Mouse (Mus musculus): ENCODE measurements at regions not wholly inside any gene's neighbourhood (a gene's known extent, or its start where the extent isn't known, plus 50 kb on each side); places are given as distances from the start of the nearest gene placed in this dataset.

DNA sequence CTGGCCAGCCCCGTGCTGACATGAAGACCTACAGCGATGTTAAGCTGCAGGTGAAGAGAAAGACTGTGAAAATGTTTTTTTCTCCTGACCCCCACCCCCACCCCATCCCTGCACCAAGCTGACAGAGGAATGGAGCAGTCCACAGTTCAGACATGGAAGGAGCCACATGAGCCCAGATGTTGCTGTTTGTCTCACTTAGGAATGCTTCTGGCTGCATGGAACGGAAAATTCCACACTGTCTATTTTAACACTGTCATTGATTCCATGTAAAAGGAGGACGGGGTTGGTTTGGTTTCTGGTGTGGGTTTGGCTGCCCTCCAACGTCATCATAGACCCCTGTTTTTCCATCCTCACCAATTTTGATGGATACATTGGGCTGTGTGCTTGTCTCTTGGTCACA lies 179.3 kb downstream of the Gpat3 start:
- no peaks in the 10 kb centered on the region for H3K9me3 ChIP-seq (ENCODE audit: control insufficient read depth, low read length)
- H3K27ac ChIP-seq = no peak overlapping the region
- peaks cover 34% of the 10 kb centered on the region for H3K27me3 ChIP-seq (ENCODE audit: control insufficient read depth, insufficient read depth, low read length)
- H3K4me2 ChIP-seq (replicated peaks) = no peak overlapping the region
- DNase-seq (ENCODE audit: low spot score) (no peak), ATAC-seq (ENCODE audit: low FRiP score) (no peak)
- H3K36me3 ChIP-seq (replicated peaks; ENCODE audit: control insufficient read depth, insufficient read depth) = no peaks in the 10 kb centered on the region
- H3K4me1 ChIP-seq (replicated peaks; ENCODE audit: control insufficient read depth, insufficient read depth, low read length) = no peaks in the 10 kb centered on the region
- H3K4me3 ChIP-seq (replicated peaks; ENCODE audit: low read length) = no peak overlapping the region
- H3K9ac ChIP-seq = no peak overlapping the region
- 80% methylated on average over 5 of the region's 5 CpGs for WGBS

DNA sequence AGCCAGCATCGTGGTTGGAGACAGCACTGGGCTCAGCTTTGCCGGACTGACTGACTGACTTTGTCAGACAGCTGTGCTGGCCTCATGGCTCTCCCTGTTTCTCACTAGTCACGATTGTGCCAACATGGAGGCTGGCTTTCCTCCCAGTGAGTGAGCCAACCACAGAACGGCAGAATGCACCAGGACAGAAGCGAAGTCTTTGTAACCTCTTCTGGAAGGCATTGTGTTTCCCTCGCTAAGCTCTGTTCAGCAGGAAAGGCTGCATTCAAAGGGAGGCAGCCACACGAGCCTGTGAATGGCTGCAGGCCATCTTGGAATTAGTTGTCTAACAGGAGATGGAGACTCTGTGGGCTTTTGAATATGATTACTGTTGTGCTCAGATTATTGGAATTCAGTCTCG lies 178.3 kb downstream of the Gpat3 start:
- no peaks in the 10 kb centered on the region for H3K9me3 ChIP-seq (ENCODE audit: control insufficient read depth, low read length)
- H3K4me2 ChIP-seq (replicated peaks) = no peak overlapping the region
- DNase-seq (ENCODE audit: low spot score) = peak; percentile 38
- no peaks in the 10 kb centered on the region for H3K36me3 ChIP-seq (replicated peaks; ENCODE audit: control insufficient read depth, insufficient read depth)
- H3K27me3 ChIP-seq (ENCODE audit: control insufficient read depth, insufficient read depth, low read length) = peaks cover 39% of the 10 kb centered on the region
- no peak overlapping the region for H3K27ac ChIP-seq
- 46% methylated on average over 8 of the region's 8 CpGs for WGBS
- H3K9ac ChIP-seq = no peak overlapping the region
- no peak overlapping the region for H3K4me3 ChIP-seq (replicated peaks; ENCODE audit: low read length)
- no peaks in the 10 kb centered on the region for H3K4me1 ChIP-seq (replicated peaks; ENCODE audit: control insufficient read depth, insufficient read depth, low read length)
- peak; percentile 46; the same call in 1 of the 2 replicates for ATAC-seq (ENCODE audit: low FRiP score)

DNA sequence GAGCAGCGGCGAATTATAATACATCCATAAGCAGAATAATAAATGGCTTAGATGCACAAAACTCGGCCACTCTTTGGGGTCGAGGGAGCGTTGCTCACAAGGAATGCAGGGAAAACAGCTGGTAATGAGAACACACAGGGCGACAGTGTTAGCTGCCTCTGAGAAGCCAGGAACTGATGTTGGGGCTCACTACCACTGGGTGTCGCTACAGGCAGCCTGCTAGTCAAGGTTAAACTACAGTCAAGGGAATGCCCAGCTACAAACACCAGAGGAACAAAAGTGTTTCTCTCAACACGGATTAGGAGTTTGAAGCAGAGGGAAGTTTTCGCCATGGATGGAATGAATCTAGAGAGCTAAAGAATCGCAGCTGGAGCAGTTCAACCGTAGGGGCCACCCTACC lies 175.3 kb downstream of the Gpat3 start:
- Histone ChIP-seq H3K27me3 (ENCODE audit: control insufficient read depth, insufficient read depth, low read length) (peaks cover 39% of the 10 kb centered on the region), H3K27ac (no peak overlapping the region), H3K36me3 (replicated peaks; ENCODE audit: control insufficient read depth, insufficient read depth) (no peaks in the 10 kb centered on the region), H3K4me3 (replicated peaks; ENCODE audit: low read length) (no peak overlapping the region), H3K4me1 (replicated peaks; ENCODE audit: control insufficient read depth, insufficient read depth, low read length) (no peaks in the 10 kb centered on the region), H3K4me2 (replicated peaks) (no peak overlapping the region), H3K9ac (no peak overlapping the region), H3K9me3 (ENCODE audit: control insufficient read depth, low read length) (no peaks in the 10 kb centered on the region)
- peak; percentile 91 for DNase-seq (ENCODE audit: low spot score)
- ATAC-seq (ENCODE audit: low FRiP score) = peak; percentile 64; the same call in 1 of the 2 replicates
- WGBS = 8% methylated on average over 11 of the region's 11 CpGs

DNA sequence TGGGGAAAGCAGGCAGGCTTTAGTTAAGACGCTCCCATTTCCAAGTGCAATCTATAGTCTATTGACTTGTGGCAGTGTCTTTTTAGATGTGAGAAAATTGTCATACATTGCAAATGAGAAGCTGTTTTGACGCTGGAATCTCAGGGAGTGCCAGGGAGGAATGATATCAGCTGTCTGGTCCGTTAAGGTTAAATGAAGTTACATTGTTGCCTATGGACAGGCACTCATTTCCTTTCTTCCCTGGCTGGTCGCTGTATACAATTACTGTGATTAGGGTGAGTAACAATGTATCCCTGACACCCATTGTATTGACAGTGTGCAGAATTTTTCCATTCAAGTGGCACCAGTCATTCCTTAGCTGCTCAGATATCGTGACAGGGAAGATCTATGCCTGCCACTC lies 168.3 kb downstream of the Gpat3 start:
- WGBS = 60% methylated on average over 5 of the region's 5 CpGs
- no peak overlapping the region for H3K9ac ChIP-seq
- no peak overlapping the region for H3K4me2 ChIP-seq (replicated peaks)
- no peaks in the 10 kb centered on the region for H3K9me3 ChIP-seq (ENCODE audit: control insufficient read depth, low read length)
- no peaks in the 10 kb centered on the region for H3K4me1 ChIP-seq (replicated peaks; ENCODE audit: control insufficient read depth, insufficient read depth, low read length)
- H3K36me3 ChIP-seq (replicated peaks; ENCODE audit: control insufficient read depth, insufficient read depth) = no peaks in the 10 kb centered on the region
- H3K27ac ChIP-seq = no peak overlapping the region
- H3K4me3 ChIP-seq (replicated peaks; ENCODE audit: low read length) = no peak overlapping the region
- ATAC-seq (ENCODE audit: low FRiP score) = no peak
- peaks cover under 1% of the 10 kb centered on the region; the same call in 1 of the 2 replicates for H3K27me3 ChIP-seq (ENCODE audit: control insufficient read depth, insufficient read depth, low read length)
- DNase-seq (ENCODE audit: low spot score) = no peak

DNA sequence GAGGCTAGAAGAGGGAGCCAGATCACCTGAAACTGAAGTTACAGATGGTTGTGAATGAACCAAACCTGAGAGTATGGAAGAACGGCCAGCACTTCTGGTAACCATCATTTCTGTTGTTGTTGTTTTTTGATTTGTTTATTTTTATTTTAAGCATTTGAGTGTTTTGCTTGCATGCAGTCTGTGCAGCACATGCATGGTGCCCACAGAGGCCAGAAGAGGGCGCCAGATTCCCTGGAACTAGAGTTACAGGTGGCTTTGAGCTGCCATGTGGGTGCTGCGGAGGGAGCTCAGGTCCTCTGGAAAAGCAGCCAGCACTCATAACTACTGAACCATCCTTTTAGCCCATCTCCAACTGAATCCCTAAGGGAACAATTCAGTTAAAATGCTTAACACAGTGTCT lies 159.7 kb downstream of the Gpat3 start:
- Histone ChIP-seq H3K9me3 (ENCODE audit: control insufficient read depth, low read length) (no peaks in the 10 kb centered on the region), H3K27me3 (ENCODE audit: control insufficient read depth, insufficient read depth, low read length) (no peaks in the 10 kb centered on the region), H3K9ac (no peak overlapping the region), H3K4me2 (replicated peaks) (no peak overlapping the region), H3K4me1 (replicated peaks; ENCODE audit: control insufficient read depth, insufficient read depth, low read length) (no peaks in the 10 kb centered on the region), H3K36me3 (replicated peaks; ENCODE audit: control insufficient read depth, insufficient read depth) (no peaks in the 10 kb centered on the region), H3K27ac (no peak overlapping the region), H3K4me3 (replicated peaks; ENCODE audit: low read length) (no peak overlapping the region)
- WGBS = 83% methylated on average over 3 of the region's 3 CpGs
- DNase-seq (ENCODE audit: low spot score) (no peak), ATAC-seq (ENCODE audit: low FRiP score) (no peak)

DNA sequence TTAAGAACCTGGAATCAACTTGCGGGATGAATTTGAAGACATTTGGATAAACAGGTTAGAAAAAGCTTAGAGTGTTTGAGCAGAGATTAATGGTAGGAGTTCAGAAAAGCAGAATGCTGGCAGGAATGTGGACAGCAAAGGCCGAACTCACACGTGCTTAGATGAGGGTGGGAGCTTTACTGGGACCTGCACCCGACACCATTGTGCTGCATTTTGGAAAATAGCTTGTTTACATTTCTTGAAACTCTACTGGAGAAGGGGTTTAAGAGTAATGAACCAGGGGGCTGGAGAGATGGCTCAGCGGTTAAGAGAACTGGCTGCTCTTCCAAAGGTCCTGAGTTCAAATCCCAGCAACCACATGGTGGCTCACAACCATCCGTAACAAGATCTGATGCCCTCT lies 154.9 kb downstream of the Gpat3 start:
- Histone ChIP-seq H3K4me2 (replicated peaks) (no peak overlapping the region), H3K4me3 (replicated peaks; ENCODE audit: low read length) (no peak overlapping the region), H3K36me3 (replicated peaks; ENCODE audit: control insufficient read depth, insufficient read depth) (no peaks in the 10 kb centered on the region), H3K27me3 (ENCODE audit: control insufficient read depth, insufficient read depth, low read length) (no peaks in the 10 kb centered on the region), H3K27ac (no peak overlapping the region), H3K9ac (no peak overlapping the region), H3K4me1 (replicated peaks; ENCODE audit: control insufficient read depth, insufficient read depth, low read length) (no peaks in the 10 kb centered on the region), H3K9me3 (ENCODE audit: control insufficient read depth, low read length) (no peaks in the 10 kb centered on the region)
- 91% methylated on average over 6 of the region's 6 CpGs for WGBS
- DNase-seq (ENCODE audit: low spot score) = no peak
- no peak for ATAC-seq (ENCODE audit: low FRiP score)

DNA sequence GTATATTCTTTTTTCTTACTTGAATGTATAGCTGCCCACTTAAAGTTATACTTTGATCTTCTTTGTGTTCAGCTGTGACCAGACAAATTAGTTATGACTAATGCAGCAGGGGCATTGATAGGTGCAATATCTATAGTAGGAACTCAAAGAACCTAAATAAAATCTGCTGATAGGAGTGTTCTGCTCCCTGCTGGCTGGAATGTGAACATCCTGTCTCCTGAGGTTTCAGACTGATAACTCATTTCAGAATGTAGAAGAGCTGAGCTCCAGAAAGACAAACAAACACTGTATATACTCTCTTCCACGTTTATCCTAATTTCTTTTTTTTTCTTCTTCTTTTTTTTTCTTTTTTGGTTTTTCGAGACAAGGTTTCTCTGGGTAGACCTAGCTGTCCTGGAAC lies 146.9 kb downstream of the Gpat3 start:
- no peak for DNase-seq (ENCODE audit: low spot score)
- no peak overlapping the region for H3K4me2 ChIP-seq (replicated peaks)
- no peak overlapping the region for H3K27ac ChIP-seq
- H3K4me1 ChIP-seq (replicated peaks; ENCODE audit: control insufficient read depth, insufficient read depth, low read length) = no peaks in the 10 kb centered on the region
- H3K9ac ChIP-seq = no peak overlapping the region
- H3K9me3 ChIP-seq (ENCODE audit: control insufficient read depth, low read length) = no peaks in the 10 kb centered on the region
- no peak for ATAC-seq (ENCODE audit: low FRiP score)
- 91% methylated on average over 2 of the region's 2 CpGs for WGBS
- H3K4me3 ChIP-seq (replicated peaks; ENCODE audit: low read length) = no peak overlapping the region
- H3K27me3 ChIP-seq (ENCODE audit: control insufficient read depth, insufficient read depth, low read length) = no peaks in the 10 kb centered on the region
- no peaks in the 10 kb centered on the region for H3K36me3 ChIP-seq (replicated peaks; ENCODE audit: control insufficient read depth, insufficient read depth)

DNA sequence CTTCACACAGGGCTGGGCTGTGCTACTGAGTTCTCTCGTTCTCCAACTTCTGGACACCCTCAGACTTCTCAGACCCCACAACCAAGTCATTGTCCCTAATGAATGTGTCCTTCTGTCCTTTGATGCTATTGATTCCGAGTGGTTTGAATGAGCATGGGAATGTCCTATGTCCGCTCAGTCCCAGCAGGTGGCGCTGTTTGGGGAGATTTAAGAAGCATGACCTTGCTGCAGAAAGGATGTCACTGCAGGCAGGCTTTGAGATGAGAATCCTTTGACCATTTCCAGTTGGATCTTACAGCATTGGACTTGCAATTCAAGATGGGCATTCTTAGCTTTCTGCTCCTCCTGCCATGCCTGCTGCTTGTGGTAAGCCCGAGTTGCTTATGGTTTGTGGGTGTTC lies 146.1 kb downstream of the Gpat3 start:
- no peak overlapping the region for H3K4me3 ChIP-seq (replicated peaks; ENCODE audit: low read length)
- DNase-seq (ENCODE audit: low spot score) (peak; percentile 50), ATAC-seq (ENCODE audit: low FRiP score) (no peak)
- no peaks in the 10 kb centered on the region for H3K27me3 ChIP-seq (ENCODE audit: control insufficient read depth, insufficient read depth, low read length)
- H3K9me3 ChIP-seq (ENCODE audit: control insufficient read depth, low read length) = no peaks in the 10 kb centered on the region
- 19% methylated on average over 5 of the region's 5 CpGs for WGBS
- H3K36me3 ChIP-seq (replicated peaks; ENCODE audit: control insufficient read depth, insufficient read depth) = no peaks in the 10 kb centered on the region
- H3K4me2 ChIP-seq (replicated peaks) = no peak overlapping the region
- H3K27ac ChIP-seq = no peak overlapping the region
- H3K9ac ChIP-seq = no peak overlapping the region
- H3K4me1 ChIP-seq (replicated peaks; ENCODE audit: control insufficient read depth, insufficient read depth, low read length) = no peaks in the 10 kb centered on the region

DNA sequence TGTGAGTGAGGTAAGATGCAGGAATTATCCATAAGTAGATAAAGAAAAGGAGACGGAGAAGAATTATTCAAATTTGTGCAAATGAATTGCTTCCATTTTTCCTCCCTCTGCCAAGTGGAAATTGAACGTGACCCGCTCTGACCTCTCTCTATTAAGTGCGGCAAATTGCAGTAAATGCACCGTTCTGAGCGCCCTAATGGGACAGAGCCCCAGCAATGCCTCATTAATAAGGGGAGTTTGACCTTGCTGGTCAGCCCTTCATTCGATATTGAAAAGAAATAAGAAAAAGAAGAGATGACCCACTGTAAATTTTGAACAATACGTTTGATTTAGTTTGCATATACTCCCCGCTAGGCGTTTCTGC lies 137.0 kb downstream of the Gpat3 start:
- Histone ChIP-seq H3K9me3 (ENCODE audit: control insufficient read depth, low read length) (no peaks in the 10 kb centered on the region), H3K4me3 (replicated peaks; ENCODE audit: low read length) (no peak overlapping the region), H3K9ac (no peak overlapping the region), H3K27ac (peak overlapping the region; percentile 40; the same call in 1 of the 2 replicates), H3K36me3 (replicated peaks; ENCODE audit: control insufficient read depth, insufficient read depth) (no peaks in the 10 kb centered on the region), H3K4me1 (replicated peaks; ENCODE audit: control insufficient read depth, insufficient read depth, low read length) (0 out of 2 replicates have a peak, but pooled peaks cover 3% of the 10 kb centered on the region), H3K27me3 (ENCODE audit: control insufficient read depth, insufficient read depth, low read length) (no peaks in the 10 kb centered on the region), H3K4me2 (replicated peaks) (peak overlapping the region; percentile 31)
- DNase-seq (ENCODE audit: low spot score) = no peak
- no peak for ATAC-seq (ENCODE audit: low FRiP score)
- WGBS = 25% methylated on average over 10 of the region's 10 CpGs

DNA sequence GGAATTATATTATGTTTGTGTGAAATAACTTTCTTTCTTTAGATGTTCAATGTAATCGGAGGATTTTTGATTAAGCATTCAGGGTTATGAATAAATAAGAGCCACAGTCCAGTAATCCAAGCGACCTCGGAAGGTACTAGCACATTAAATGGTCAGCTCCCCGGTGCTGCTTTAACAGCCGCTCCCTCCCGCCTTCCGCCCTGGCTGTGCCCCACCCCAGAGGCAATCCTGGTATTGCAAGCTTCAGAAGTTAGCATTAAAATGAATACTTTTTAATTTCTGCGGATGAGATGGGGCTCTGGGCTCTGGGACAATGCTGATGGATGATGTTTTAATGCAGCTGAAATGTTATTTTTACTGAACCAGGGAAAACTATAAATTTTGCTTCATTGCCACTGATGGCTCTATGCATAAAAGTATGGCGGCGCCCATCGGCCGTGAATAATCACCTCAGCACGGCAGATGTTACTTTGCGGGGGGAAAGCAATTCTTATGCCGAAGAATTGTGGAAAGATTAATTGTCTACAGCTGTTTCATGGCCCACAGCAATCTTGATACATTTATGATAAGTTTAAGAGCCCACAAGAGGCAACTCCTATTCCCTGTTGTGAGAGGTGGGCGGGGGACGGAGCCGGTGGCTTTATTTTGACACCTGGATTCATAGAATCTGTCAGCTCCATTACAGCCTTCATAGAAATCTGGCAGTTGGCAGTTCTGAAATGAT lies 136.5 kb downstream of the Gpat3 start:
- no peaks in the 10 kb centered on the region for H3K36me3 ChIP-seq (replicated peaks; ENCODE audit: control insufficient read depth, insufficient read depth)
- H3K4me1 ChIP-seq (replicated peaks; ENCODE audit: control insufficient read depth, insufficient read depth, low read length) = 0 out of 2 replicates have a peak, but pooled peaks cover 3% of the 10 kb centered on the region
- H3K9ac ChIP-seq = no peak overlapping the region
- H3K27ac ChIP-seq = peak overlapping the region; percentile 40
- no peak overlapping the region for H3K4me3 ChIP-seq (replicated peaks; ENCODE audit: low read length)
- H3K4me2 ChIP-seq (replicated peaks) = peak overlapping the region; percentile 31
- no peaks in the 10 kb centered on the region for H3K9me3 ChIP-seq (ENCODE audit: control insufficient read depth, low read length)
- H3K27me3 ChIP-seq (ENCODE audit: control insufficient read depth, insufficient read depth, low read length) = no peaks in the 10 kb centered on the region
- 38% methylated on average over 18 of the region's 18 CpGs for WGBS
- ATAC-seq (ENCODE audit: low FRiP score) (peak; percentile 31; the same call in 1 of the 2 replicates), DNase-seq (ENCODE audit: low spot score) (peak; percentile 49)

All from hindbrain, embryonic 14.5 days (tissue).